Mouse (Mus musculus) ES-CJ7 (cell line): ENCODE data around the gene Stab1.
A peak's percentile ranks its signal among the peaks of the same experiment; 100 is the strongest.

Source experiments
- DNase-seq: peaks from one replicate; pipeline ENCODE4 v3.0.0; 2011; ENCODE audit warnings: low read depth, low spot score

Gene Stab1

GRCm38 (mm10) chr14:31165458-31165857 is 3.0 kb downstream of the Stab1 start:
- no peak for DNase-seq

GRCm38 (mm10) chr14:31165010-31165409 is 3.4 kb downstream of the Stab1 start:
- no peak for DNase-seq

- DNase-seq: no peak
Observed at GRCm38 (mm10) chr14:31164067-31164466, 4.4 kb downstream of the Stab1 start.

- no peak for DNase-seq
Observed at GRCm38 (mm10) chr14:31161638-31162037, 6.8 kb downstream of the Stab1 start.

GRCm38 (mm10) chr14:31161191-31161590 is 7.2 kb downstream of the Stab1 start:
- DNase-seq: no peak

- DNase-seq: no peak
Observed at GRCm38 (mm10) chr14:31160196-31161150, 8.0 kb downstream of the Stab1 start.

- DNase-seq: no peak
Observed at GRCm38 (mm10) chr14:31145694-31146093, 22.7 kb downstream of the Stab1 start.

GRCm38 (mm10) chr14:31141011-31141410 is 27.4 kb downstream of the Stab1 start:
- DNase-seq: no peak

GRCm38 (mm10) chr14:31140141-31140540 is 28.3 kb downstream of the Stab1 start:
- no peak for DNase-seq

- DNase-seq: no peak
Observed at GRCm38 (mm10) chr14:31139666-31140065, 28.8 kb downstream of the Stab1 start.

GRCm38 (mm10) chr14:31138897-31139429 is 29.5 kb downstream of the Stab1 start:
- DNase-seq: no peak

GRCm38 (mm10) chr14:31138219-31138896 is 30.1 kb downstream of the Stab1 start:
- peak; percentile 82 for DNase-seq

- DNase-seq: no peak
Observed at GRCm38 (mm10) chr14:31137791-31138190, 30.6 kb downstream of the Stab1 start.

GRCm38 (mm10) chr14:31137281-31137595 is 31.2 kb downstream of the Stab1 start:
- DNase-seq: no peak

- DNase-seq: no peak
Observed at GRCm38 (mm10) chr14:31136411-31137280, 31.8 kb downstream of the Stab1 start.

GRCm38 (mm10) chr14:31135495-31136410 is 32.7 kb downstream of the Stab1 start:
- no peak for DNase-seq

GRCm38 (mm10) chr14:31134015-31135000 is 34.1 kb downstream of the Stab1 start:
- DNase-seq: no peak

- DNase-seq: no peak
Observed at GRCm38 (mm10) chr14:31133023-31133665, 35.3 kb downstream of the Stab1 start.

- DNase-seq: no peak
Observed at GRCm38 (mm10) chr14:31132491-31132975, 35.9 kb downstream of the Stab1 start.
